ENCODE assay signal across 10 mouse cellular contexts in the genomic region with DNA sequence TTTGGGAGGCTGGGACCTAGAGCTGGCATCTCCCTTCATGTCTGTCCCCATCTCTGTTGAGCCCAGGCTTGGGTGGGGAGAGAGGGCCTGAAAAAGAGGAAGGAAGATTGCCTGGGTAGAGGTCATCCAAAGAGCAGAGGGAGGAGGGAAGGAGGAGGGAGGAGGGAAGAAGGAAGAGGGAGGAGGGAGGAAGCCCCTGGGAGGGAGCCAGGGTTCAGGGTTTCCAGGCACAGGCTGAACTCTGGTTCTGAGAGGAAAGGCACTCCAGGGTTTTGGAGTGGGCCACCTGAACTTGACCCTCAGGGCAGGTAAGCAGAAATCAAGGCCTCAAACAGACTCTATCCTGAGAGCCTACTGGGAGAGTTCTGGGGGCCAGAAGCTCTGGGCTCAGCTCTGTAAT. TPM values are rescaled to one million over a fixed set of nuclear protein-coding genes. Genes with fewer than 3 reads are reported as not detected.
DNase-seq lines count a peak whose midpoint lies in the region; ATAC-seq and TF ChIP-seq lines count a peak whose summit lies in the region.
"Had no signal": no experiment of that assay in that cellular context is flagged by ENCODE, and none has a peak within 500 bp of the region (broad histone marks: within the 10 kb centered on the region; RNA-seq: fewer than 3 reads in every experiment).

No protein-coding gene starts in this region.

- no peaks in the 10 kb centered on the region for H3K36me3 ChIP-seq in hindbrain, embryonic 13.5 days
- no peaks in the 10 kb centered on the region for H3K36me3 ChIP-seq in hindbrain, embryonic 11.5 days (ENCODE audit: control insufficient read depth, insufficient read depth, low read length)
- H3K36me3 ChIP-seq in embryonic facial prominence, embryonic 13.5 days, result no peaks in the 10 kb centered on the region
- H3K36me3 ChIP-seq in macrophage (ENCODE audit: inconsistent target), result no peaks in the 10 kb centered on the region
- no peaks in the 10 kb centered on the region for H3K36me3 ChIP-seq in thymus, adult 2 months (ENCODE audit: control insufficient read depth, insufficient read depth, low read length)
- H3K36me3 ChIP-seq in intestine, embryonic 16.5 days (ENCODE audit: control insufficient read depth, insufficient read depth, low read length), result no peaks in the 10 kb centered on the region
- H3K36me3 ChIP-seq: limb, embryonic 10.5 days had no signal

- peaks cover 14% of the 10 kb centered on the region for H3K4me1 ChIP-seq in hindbrain, embryonic 13.5 days (replicated peaks)
- H3K4me1 ChIP-seq in hindbrain, embryonic 11.5 days (replicated peaks; ENCODE audit: control insufficient read depth, insufficient read depth, low read length), result no peaks in the 10 kb centered on the region
- peaks cover 53% of the 10 kb centered on the region for H3K4me1 ChIP-seq in embryonic facial prominence, embryonic 13.5 days
- no peaks in the 10 kb centered on the region; the same call in 1 of the 2 replicates for H3K4me1 ChIP-seq in thymus, adult 2 months (replicated peaks; ENCODE audit: control insufficient read depth, insufficient read depth, low read length)
- H3K4me1 ChIP-seq in intestine, embryonic 16.5 days (ENCODE audit: control insufficient read depth, insufficient read depth, low read length), result peaks cover 19% of the 10 kb centered on the region

- H3K79me2 ChIP-seq in macrophage (ENCODE audit: inconsistent target), result no peaks in the 10 kb centered on the region

- H3K9ac ChIP-seq in hindbrain, embryonic 13.5 days, result peak overlapping the region; percentile 5; the same call in 1 of the 2 replicates
- H3K9ac ChIP-seq in hindbrain, embryonic 11.5 days (ENCODE audit: low read depth, low read length), result no peak overlapping the region
- no peak overlapping the region for H3K9ac ChIP-seq in embryonic facial prominence, embryonic 13.5 days
- H3K9ac ChIP-seq in intestine, embryonic 16.5 days (ENCODE audit: low read depth, low read length), result no peak overlapping the region

- TF ChIP-seq POLR2A in thymus, adult 2 months (IDR thresholded peaks at IDR 0.05; ENCODE audit: control insufficient read depth, extremely low read depth, insufficient read depth, low read length, poor library complexity), result no peak

- H3K4me3 ChIP-seq in hindbrain, embryonic 13.5 days, result no peak overlapping the region
- H3K4me3 ChIP-seq in hindbrain, embryonic 11.5 days (ENCODE audit: low read depth, low read length), result no peak overlapping the region
- no peak overlapping the region for H3K4me3 ChIP-seq in embryonic facial prominence, embryonic 13.5 days
- H3K4me3 ChIP-seq in macrophage (ENCODE audit: inconsistent target), result peak overlapping the region; percentile 12; the same call in 1 of the 2 replicates
- no peak overlapping the region for H3K4me3 ChIP-seq in thymus, adult 2 months (ENCODE audit: control insufficient read depth, insufficient read depth, low read length)
- H3K4me3 ChIP-seq in intestine, embryonic 16.5 days (ENCODE audit: low read length), result no peak overlapping the region
- H3K4me3 ChIP-seq: limb, embryonic 10.5 days had no signal

- peaks cover 18% of the 10 kb centered on the region for H3K27me3 ChIP-seq in hindbrain, embryonic 13.5 days
- peaks cover 6% of the 10 kb centered on the region; the same call in 1 of the 2 replicates for H3K27me3 ChIP-seq in hindbrain, embryonic 11.5 days (ENCODE audit: control insufficient read depth, insufficient read depth, low read length)
- peaks cover 10% of the 10 kb centered on the region for H3K27me3 ChIP-seq in embryonic facial prominence, embryonic 13.5 days
- H3K27me3 ChIP-seq in thymus, adult 2 months (ENCODE audit: control insufficient read depth, insufficient read depth, low read length), result no peaks in the 10 kb centered on the region
- H3K27me3 ChIP-seq in intestine, embryonic 16.5 days (replicated peaks; ENCODE audit: control insufficient read depth, insufficient read depth, low read length), result peaks cover 2% of the 10 kb centered on the region; the same call in 1 of the 2 replicates

- H3K27ac ChIP-seq in hindbrain, embryonic 13.5 days, result no peak overlapping the region
- no peak overlapping the region for H3K27ac ChIP-seq in hindbrain, embryonic 11.5 days (ENCODE audit: low read depth, low read length)
- peak overlapping the region; percentile 55 for H3K27ac ChIP-seq in embryonic facial prominence, embryonic 13.5 days
- peak overlapping the region; percentile 90 for H3K27ac ChIP-seq in macrophage
- no peak overlapping the region for H3K27ac ChIP-seq in thymus, adult 2 months (ENCODE audit: control insufficient read depth, insufficient read depth, low read length)
- H3K27ac ChIP-seq in intestine, embryonic 16.5 days (ENCODE audit: low read length), result no peak overlapping the region
- H3K27ac ChIP-seq: limb, embryonic 10.5 days had no signal

- no peak for ATAC-seq in hindbrain, embryonic 13.5 days (ENCODE audit: low FRiP score)
- ATAC-seq in hindbrain, embryonic 11.5 days (ENCODE audit: low FRiP score), result no peak
- ATAC-seq in embryonic facial prominence, embryonic 13.5 days (ENCODE audit: insufficient number of reproducible peaks, insufficient read depth, low FRiP score, low TSS enrichment, low read depth), result no peak
- no peak for ATAC-seq in megakaryocyte-erythroid progenitor cell, adult 5-6 weeks (replicated peaks; ENCODE audit: low FRiP score, low TSS enrichment, poor library complexity, severe bottlenecking)
- no peak for ATAC-seq in intestine, embryonic 16.5 days

- DNase-seq in hindbrain, embryonic 11.5 days (ENCODE audit: low spot score), result no peak
- DNase-seq in kidney, postnatal 36 days, result peak; percentile 56 to 62
- DNase-seq in thymus, adult 2 months, result no peak
- DNase-seq: adrenal gland, postnatal 25 days had no signal

- no peak overlapping the region for H3K4me2 ChIP-seq in hindbrain, embryonic 13.5 days
- no peak overlapping the region for H3K4me2 ChIP-seq in hindbrain, embryonic 11.5 days (replicated peaks; ENCODE audit: low read depth, low read length)
- H3K4me2 ChIP-seq in embryonic facial prominence, embryonic 13.5 days, result no peak overlapping the region
- no peak overlapping the region for H3K4me2 ChIP-seq in intestine, embryonic 16.5 days (ENCODE audit: low read depth, low read length)

- no peak for TF ChIP-seq CTCF in thymus, adult 2 months (IDR thresholded peaks at IDR 0.05; ENCODE audit: borderline replicate concordance, control insufficient read depth, extremely low read depth, insufficient read depth, low read length, poor library complexity)

- no peaks in the 10 kb centered on the region for H3K9me3 ChIP-seq in hindbrain, embryonic 13.5 days
- no peaks in the 10 kb centered on the region for H3K9me3 ChIP-seq in hindbrain, embryonic 11.5 days (ENCODE audit: control insufficient read depth, low read length)
- H3K9me3 ChIP-seq in embryonic facial prominence, embryonic 13.5 days, result no peaks in the 10 kb centered on the region
- H3K9me3 ChIP-seq in intestine, embryonic 16.5 days (ENCODE audit: control insufficient read depth, low read length), result no peaks in the 10 kb centered on the region
- H3K9me3 ChIP-seq: limb, embryonic 10.5 days had no signal

RNA-seq across cellular contexts. Expression of gene Ptgs1, which starts 13.7 kb away (rescaled TPM):
- polyA plus RNA-seq in hindbrain, embryonic 13.5 days (2015; fragmentation: Nextera tagmentation; extraction: Ambion mirVana), result 5.1 and 5.2 TPM in 2 replicates
- 4.2 and 5.6 TPM in 2 replicates for polyA plus RNA-seq in hindbrain, embryonic 11.5 days (2014; fragmentation: Nextera tagmentation; extraction: Ambion mirVana)
- polyA plus RNA-seq in embryonic facial prominence, embryonic 13.5 days (2015; fragmentation: Nextera tagmentation; extraction: Ambion mirVana), result 6.6 and 6.9 TPM in 2 replicates
- 100 to 1,000 TPM in 4 of 26 experiments, 10 to 100 TPM in 20, 1 to 10 TPM in 2; 7.9 to 140 (median 41.4) TPM for total RNA-seq in macrophage (2018; cell fraction: chromatin; rRNA removed)
- total RNA-seq in macrophage (2018; cell fraction: cytosol; rRNA removed), result 10 to 100 TPM in 14 of 26 experiments, 1 to 10 TPM in 12; 3.2 to 31.8 (median 12.4) TPM
- 100 to 1,000 TPM in 1 of 26 experiments, 10 to 100 TPM in 20, 1 to 10 TPM in 5; 6.8 to 103 (median 22.2) TPM for total RNA-seq in macrophage (2018; cell fraction: nucleus; rRNA removed)
- 10.2 to 38.1 TPM (median 20.3 TPM) in 3 replicates for polyA plus RNA-seq in macrophage (2018)
- polyA plus RNA-seq in thymus, adult 2 months (2012; rRNA removed), result 12.7 and 15.0 TPM in 2 replicates
- total RNA-seq in megakaryocyte-erythroid progenitor cell, adult 5-6 weeks (2014; fragmentation: Nextera tagmentation), result 1.2 and 8.5 TPM in 2 replicates
- total RNA-seq in megakaryocyte-erythroid progenitor cell, adult 5-6 weeks (2017), result 0.47 and 9.1 TPM in 2 replicates
- polyA plus RNA-seq in intestine, embryonic 16.5 days (2015; fragmentation: Nextera tagmentation; extraction: Ambion mirVana), result 29.1 and 29.8 TPM in 2 replicates

Comparison
In these comparisons a context has a peak if more than half of its experiments do, and no peak if none do; other contexts are left out.
1. H3K27ac ChIP-seq: peak in embryonic facial prominence, embryonic 13.5 days (single experiment) and macrophage (single experiment); none in hindbrain, embryonic 13.5 days (single experiment), hindbrain, embryonic 11.5 days (single experiment), thymus, adult 2 months (single experiment) and intestine, embryonic 16.5 days (single experiment).
2. DNase-seq: peak in kidney, postnatal 36 days (2 of 2); none in hindbrain, embryonic 11.5 days (single experiment) and thymus, adult 2 months (single experiment).